In the genomic region with DNA sequence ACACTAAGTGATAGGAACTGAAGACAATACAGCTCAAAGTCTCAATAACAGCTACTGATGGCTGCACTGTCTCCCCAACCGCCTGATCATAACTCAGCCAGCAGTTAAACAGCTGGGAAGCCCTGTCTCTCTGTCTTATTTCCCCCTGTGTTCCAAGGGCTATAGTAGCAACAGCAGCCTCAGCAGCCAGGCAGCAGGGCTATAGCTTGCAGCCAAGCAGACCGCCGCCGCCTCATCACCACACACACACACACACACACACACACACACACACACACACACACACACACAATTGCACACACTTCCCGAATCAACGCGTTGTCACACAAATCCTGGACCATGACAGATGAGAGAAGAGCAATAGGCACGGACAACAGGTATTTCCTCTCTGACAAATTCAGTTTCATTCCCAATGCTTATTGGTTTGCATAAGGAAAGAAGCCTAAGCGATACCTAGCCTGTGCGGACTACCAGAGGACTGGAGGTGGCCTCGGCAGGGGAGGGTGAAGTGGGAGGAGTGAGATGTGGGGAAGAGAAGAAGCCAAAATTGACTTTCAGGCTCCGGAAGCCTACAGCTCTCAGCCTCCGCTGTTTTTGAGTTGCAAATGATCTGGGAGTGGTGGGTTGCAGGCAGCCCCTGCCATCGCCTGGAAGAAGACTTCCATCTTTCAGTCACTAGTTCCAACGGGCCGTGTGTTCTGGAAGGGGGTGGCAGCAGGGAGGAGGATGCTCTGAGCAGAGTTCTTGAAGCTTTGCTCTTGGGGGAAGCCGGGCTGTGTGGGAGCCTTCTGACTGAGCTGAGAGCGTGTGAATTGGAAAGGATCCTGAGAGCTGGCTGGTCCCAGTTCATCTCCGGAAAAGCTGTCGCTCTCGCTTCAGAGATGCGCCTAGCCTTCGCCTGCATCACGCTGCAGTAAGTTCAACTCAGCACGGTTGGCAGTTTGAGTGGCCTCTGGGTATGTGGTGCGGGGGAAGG, we compare ENCODE assay signal across 9 mouse cellular contexts.
DNase-seq lines count a peak whose midpoint lies in the region; ATAC-seq and TF ChIP-seq lines count a peak whose summit lies in the region.
"Had no signal": no experiment of that assay in that cellular context is flagged by ENCODE, and none has a peak within 500 bp of the region (broad histone marks: within the 10 kb centered on the region; RNA-seq: fewer than 3 reads in every experiment).

No protein-coding gene starts in this region.

- peak; percentile 32 for DNase-seq in kidney, postnatal 0 days (ENCODE audit: low spot score)
- DNase-seq in kidney, adult 8-10 months: no peak
- DNase-seq in forebrain, embryonic 10.5 days (ENCODE audit: extremely low spot score, low spot score): peak; percentile 46
- DNase-seq in heart, postnatal 0 days (ENCODE audit: low spot score): no peak
- peak; percentile 63 for DNase-seq in left cerebral cortex, adult 11 months (ENCODE audit: low spot score)
- peak; percentile 18 to 42 for DNase-seq in lung, postnatal 4 days

- H3K4me3 ChIP-seq in kidney, postnatal 0 days (replicated peaks; ENCODE audit: low read depth, low read length): peak overlapping the region; percentile 41
- H3K4me3 ChIP-seq in forebrain, embryonic 10.5 days: peak overlapping the region; percentile 59
- H3K4me3 ChIP-seq in heart, postnatal 0 days (ENCODE audit: low read depth, low read length): peak overlapping the region; percentile 41
- H3K4me3 ChIP-seq in stomach, embryonic 15.5 days (replicated peaks): peak overlapping the region; percentile 43

- no peak for TF ChIP-seq CTCF in kidney, postnatal 0 days (IDR thresholded peaks at IDR 0.05; ENCODE audit: low read depth)
- TF ChIP-seq CTCF in heart, postnatal 0 days (IDR thresholded peaks at IDR 0.05; ENCODE audit: low read depth): no peak

- ATAC-seq in kidney, postnatal 0 days (replicated peaks; ENCODE audit: low FRiP score, low read depth): peak; percentile 57
- no peak for ATAC-seq in heart, postnatal 0 days (ENCODE audit: insufficient read depth, low read depth)
- no peak for ATAC-seq in stomach, embryonic 15.5 days (ENCODE audit: insufficient read depth, low FRiP score, low read depth)
- ATAC-seq in CD4-positive, CD25-positive, alpha-beta regulatory T cell, adult 4 months: no peak

- no peaks in the 10 kb centered on the region; the same call in 1 of the 2 replicates for H3K4me1 ChIP-seq in kidney, postnatal 0 days (replicated peaks; ENCODE audit: insufficient read depth, low read length)
- peaks cover 17% of the 10 kb centered on the region for H3K4me1 ChIP-seq in forebrain, embryonic 10.5 days
- H3K4me1 ChIP-seq in heart, postnatal 0 days (ENCODE audit: control insufficient read depth, insufficient read depth): no peaks in the 10 kb centered on the region
- H3K4me1 ChIP-seq in stomach, embryonic 15.5 days: no peaks in the 10 kb centered on the region

- H3K4me2 ChIP-seq in kidney, postnatal 0 days (ENCODE audit: low read length): peak overlapping the region; percentile 73
- peak overlapping the region; percentile 63 for H3K4me2 ChIP-seq in heart, postnatal 0 days (ENCODE audit: low read depth, low read length)
- peak overlapping the region; percentile 84 for H3K4me2 ChIP-seq in stomach, embryonic 15.5 days

- under 1% methylated on average over 26 of the region's 26 CpGs for WGBS in kidney, postnatal 0 days
- 1% methylated on average over 26 of the region's 26 CpGs for WGBS in forebrain, embryonic 10.5 days
- 4% methylated on average over 26 of the region's 26 CpGs for WGBS in heart, postnatal 0 days
- 2% methylated on average over 26 of the region's 26 CpGs for WGBS in stomach, embryonic 15.5 days

- H3K36me3 ChIP-seq in kidney, postnatal 0 days (ENCODE audit: insufficient read depth, low read length): no peaks in the 10 kb centered on the region
- no peaks in the 10 kb centered on the region for H3K36me3 ChIP-seq in forebrain, embryonic 10.5 days (replicated peaks)
- H3K36me3 ChIP-seq in heart, postnatal 0 days (replicated peaks; ENCODE audit: control insufficient read depth, insufficient read depth, low read length): no peaks in the 10 kb centered on the region
- H3K36me3 ChIP-seq in stomach, embryonic 15.5 days: no peaks in the 10 kb centered on the region

- H3K27me3 ChIP-seq in kidney, postnatal 0 days (ENCODE audit: insufficient read depth, low read length): no peaks in the 10 kb centered on the region
- peaks cover 20% of the 10 kb centered on the region for H3K27me3 ChIP-seq in forebrain, embryonic 10.5 days (ENCODE audit: poor library complexity, severe bottlenecking)
- H3K27me3 ChIP-seq in heart, postnatal 0 days (ENCODE audit: control insufficient read depth, insufficient read depth, low read length): no peaks in the 10 kb centered on the region
- H3K27me3 ChIP-seq in stomach, embryonic 15.5 days (replicated peaks): no peaks in the 10 kb centered on the region
- H3K27me3 ChIP-seq: CH12.LX had no signal

- no peak for TF ChIP-seq EP300 in heart, postnatal 0 days (IDR thresholded peaks at IDR 0.05; ENCODE audit: low read depth)

- H3K9ac ChIP-seq in kidney, postnatal 0 days (ENCODE audit: low read depth, low read length): peak overlapping the region; percentile 44
- no peak overlapping the region for H3K9ac ChIP-seq in heart, postnatal 0 days (replicated peaks; ENCODE audit: low read depth, low read length)
- H3K9ac ChIP-seq in stomach, embryonic 15.5 days: peak overlapping the region; percentile 9; the same call in 1 of the 2 replicates

- H3K27ac ChIP-seq in kidney, postnatal 0 days: no peak overlapping the region
- H3K27ac ChIP-seq in forebrain, embryonic 10.5 days: peak overlapping the region; percentile 70
- no peak overlapping the region for H3K27ac ChIP-seq in heart, postnatal 0 days (ENCODE audit: low read depth)
- H3K27ac ChIP-seq in stomach, embryonic 15.5 days: no peak overlapping the region; the same call in 1 of the 2 replicates

- no peaks in the 10 kb centered on the region for H3K9me3 ChIP-seq in kidney, postnatal 0 days (replicated peaks; ENCODE audit: low read length)
- H3K9me3 ChIP-seq in forebrain, embryonic 10.5 days: no peaks in the 10 kb centered on the region
- no peaks in the 10 kb centered on the region for H3K9me3 ChIP-seq in heart, postnatal 0 days (replicated peaks; ENCODE audit: control insufficient read depth, low read length)
- no peaks in the 10 kb centered on the region for H3K9me3 ChIP-seq in stomach, embryonic 15.5 days

Comparison
In these comparisons a context has a peak if more than half of its experiments do, and no peak if none do; other contexts are left out.
1. DNase-seq: peak in kidney, postnatal 0 days (single experiment), forebrain, embryonic 10.5 days (single experiment), left cerebral cortex, adult 11 months (single experiment) and lung, postnatal 4 days (2 of 2); none in kidney, adult 8-10 months (0 of 2) and heart, postnatal 0 days (single experiment).
2. Peak in every context shown above with its lines, with median percentiles within 50 percentile points of each other: H3K4me2 ChIP-seq and H3K4me3 ChIP-seq.